Mouse (Mus musculus) midbrain, embryonic 16.5 days (tissue): ENCODE measurements at regions not wholly inside any gene's neighbourhood (a gene's known extent, or its start where the extent isn't known, plus 50 kb on each side); places are given as distances from the start of the nearest gene placed in this dataset.

Experiments used
- ATAC-seq: fragments of 200-750 bp; cut with Nextera tagmentation; 2 replicates; pipeline ENCODE4 v1.8.0; 2017; ENCODE audit warnings: moderate TSS enrichment
- H3K27ac ChIP-seq: fragments of 300-500 bp; sonication (generic); 2 replicates; pipeline ENCODE4 v1.5.1; 2014; ENCODE audit warnings: mild to moderate bottlenecking, low read length, mixed read lengths
- H3K27me3 ChIP-seq: fragments of 300-500 bp; sonication (generic); 2 replicates; pipeline ENCODE4 v1.6.1; 2014; ENCODE audit warnings: low read depth, low read length, mixed read lengths; ENCODE audit not compliant: control insufficient read depth, insufficient read depth
- H3K36me3 ChIP-seq: fragments of 300-500 bp; sonication (generic); 2 replicates; pipeline ENCODE4 v1.6.1; 2014; ENCODE audit warnings: mild to moderate bottlenecking, low read length, moderate library complexity, mixed read lengths; ENCODE audit not compliant: control insufficient read depth, insufficient read depth
- H3K4me1 ChIP-seq: fragments of 300-500 bp; sonication (generic); 2 replicates; pipeline ENCODE4 v1.6.1; 2014; ENCODE audit warnings: mild to moderate bottlenecking, low read length, mixed read lengths; ENCODE audit not compliant: control insufficient read depth, insufficient read depth
- H3K4me2 ChIP-seq: fragments of 300-500 bp; sonication (generic); 2 replicates; pipeline ENCODE4 v1.6.1; 2014; ENCODE audit warnings: mild to moderate bottlenecking, low read length, mixed read lengths
- H3K4me3 ChIP-seq: fragments of 300-500 bp; sonication (generic); 2 replicates; pipeline ENCODE4 v1.5.1; 2014; ENCODE audit warnings: low read depth, mild to moderate bottlenecking, low read length, moderate library complexity, mixed read lengths
- H3K9ac ChIP-seq: fragments of 300-500 bp; sonication (generic); 2 replicates; pipeline ENCODE4 v1.6.1; 2014; ENCODE audit warnings: low read depth, low read length, mixed read lengths
- H3K9me3 ChIP-seq: fragments of 300-500 bp; sonication (generic); replicated peaks from 2 replicates; pipeline ENCODE4 v1.6.1; 2014; ENCODE audit warnings: mild to moderate bottlenecking, low read length, mixed read lengths; ENCODE audit not compliant: control insufficient read depth, poor library complexity, severe bottlenecking
- WGBS: fragments of 180-500 bp; shearing (Covaris S2); extraction: QIAGEN DNeasy Blood & Tissue Kit; methylation state at CpG from one replicate; pipeline ENCODE4 v1.1.7; 2014; 5-methylcytosine and 5-hydroxymethylcytosine counted together

DNA sequence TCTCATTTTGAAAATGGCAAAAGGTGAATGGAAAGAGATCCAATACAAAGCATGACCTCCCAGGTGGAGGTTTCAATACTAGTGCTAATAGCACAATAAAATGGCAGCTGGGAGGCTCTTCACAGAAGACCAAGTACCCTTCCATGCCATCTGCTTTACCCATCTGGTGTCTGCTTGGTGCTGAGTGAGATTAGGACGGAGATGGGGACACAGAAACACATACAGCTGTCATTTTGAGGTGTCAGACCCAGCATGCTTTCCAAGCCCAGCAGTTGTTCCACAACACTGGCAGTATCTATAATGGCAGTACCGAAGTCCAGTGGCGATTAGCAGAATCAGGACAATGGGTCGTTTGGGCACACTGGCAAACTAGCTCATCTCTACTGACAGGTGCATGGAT lies 118.9 kb upstream of the 1700064H15Rik start:
- no peaks in the 10 kb centered on the region for H3K36me3 ChIP-seq
- no peak overlapping the region for H3K4me3 ChIP-seq
- H3K4me2 ChIP-seq, result no peak overlapping the region
- no peaks in the 10 kb centered on the region for H3K27me3 ChIP-seq
- no peak for ATAC-seq
- no peak overlapping the region for H3K9ac ChIP-seq
- no peak overlapping the region for H3K27ac ChIP-seq
- H3K9me3 ChIP-seq, result no peaks in the 10 kb centered on the region
- WGBS, result 81% methylated on average over 4 of the region's 4 CpGs
- H3K4me1 ChIP-seq, result no peaks in the 10 kb centered on the region

DNA sequence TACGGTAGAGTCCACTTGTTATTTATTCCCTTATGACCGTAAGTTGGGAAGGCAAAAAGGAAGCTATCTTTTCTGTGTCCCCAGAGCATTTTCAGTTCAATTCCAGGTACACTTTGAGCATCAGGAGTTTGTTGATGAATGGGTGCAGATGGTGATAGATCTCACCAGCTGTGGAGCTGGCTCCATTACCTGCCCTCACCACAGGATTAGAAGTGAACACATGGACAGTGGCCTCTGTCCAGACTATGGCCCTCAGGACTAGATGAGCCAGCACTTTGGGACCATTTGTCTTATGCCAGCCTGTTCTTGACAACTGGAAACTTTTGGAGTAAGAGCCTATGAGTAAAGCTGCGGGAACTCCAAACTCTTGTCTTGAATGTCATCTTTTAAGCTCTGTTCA lies 123.5 kb upstream of the 1700064H15Rik start:
- no peak for ATAC-seq
- 93% methylated on average over 3 of the region's 3 CpGs for WGBS

DNA sequence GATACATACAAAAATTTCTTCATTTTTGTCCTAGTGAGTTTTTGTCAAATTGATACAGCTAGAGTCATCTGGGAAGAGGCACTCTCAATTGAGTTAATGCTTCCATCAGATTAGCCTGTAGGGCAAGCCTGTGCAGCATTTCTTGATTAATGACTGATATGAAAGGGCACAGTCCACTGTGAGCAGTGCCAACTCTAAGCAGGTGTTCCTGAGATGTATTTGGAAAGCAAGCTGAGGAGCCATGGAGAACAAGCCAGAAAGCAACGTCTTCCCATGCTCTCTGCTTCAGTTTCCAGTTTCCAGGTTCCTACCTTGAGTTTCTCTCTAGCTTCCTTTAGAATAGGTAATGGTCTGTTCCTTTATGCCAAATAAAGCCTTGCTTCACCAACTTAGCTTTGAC lies 125.5 kb upstream of the 1700064H15Rik start:
- no peak for ATAC-seq
- Histone ChIP-seq H3K27ac (no peak overlapping the region), H3K4me3 (no peak overlapping the region), H3K9me3 (no peaks in the 10 kb centered on the region), H3K4me1 (no peaks in the 10 kb centered on the region), H3K4me2 (no peak overlapping the region), H3K27me3 (no peaks in the 10 kb centered on the region), H3K36me3 (no peaks in the 10 kb centered on the region), H3K9ac (no peak overlapping the region)
- WGBS, result 75% methylated on average over 1 of the region's 1 CpGs

More for the DNA sequence above, 123.5 kb upstream of the 1700064H15Rik start:
- Histone ChIP-seq H3K27me3 (no peaks in the 10 kb centered on the region), H3K9me3 (no peaks in the 10 kb centered on the region), H3K4me3 (no peak overlapping the region), H3K9ac (no peak overlapping the region), H3K27ac (no peak overlapping the region), H3K36me3 (no peaks in the 10 kb centered on the region), H3K4me2 (no peak overlapping the region), H3K4me1 (no peaks in the 10 kb centered on the region)

DNA sequence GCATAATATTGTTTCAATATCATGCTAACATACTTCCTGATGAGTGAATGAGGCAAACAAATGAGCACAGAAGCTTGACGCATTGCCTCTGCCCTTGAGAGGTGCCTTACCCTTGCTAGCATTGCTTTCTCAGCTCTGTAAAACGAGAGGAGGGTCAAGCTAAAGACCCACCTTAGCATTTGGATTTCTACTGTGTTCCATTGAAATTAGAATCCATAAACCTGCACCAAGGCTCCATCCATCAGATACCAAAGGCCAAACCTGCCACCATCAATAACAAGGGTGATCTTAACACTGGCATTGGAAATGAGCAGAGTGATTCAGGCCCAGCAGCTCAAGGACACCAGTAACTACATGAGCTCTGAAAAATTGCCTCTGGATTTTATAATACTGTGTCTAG lies 126.2 kb upstream of the 1700064H15Rik start:
- H3K4me2 ChIP-seq, result no peak overlapping the region

DNA sequence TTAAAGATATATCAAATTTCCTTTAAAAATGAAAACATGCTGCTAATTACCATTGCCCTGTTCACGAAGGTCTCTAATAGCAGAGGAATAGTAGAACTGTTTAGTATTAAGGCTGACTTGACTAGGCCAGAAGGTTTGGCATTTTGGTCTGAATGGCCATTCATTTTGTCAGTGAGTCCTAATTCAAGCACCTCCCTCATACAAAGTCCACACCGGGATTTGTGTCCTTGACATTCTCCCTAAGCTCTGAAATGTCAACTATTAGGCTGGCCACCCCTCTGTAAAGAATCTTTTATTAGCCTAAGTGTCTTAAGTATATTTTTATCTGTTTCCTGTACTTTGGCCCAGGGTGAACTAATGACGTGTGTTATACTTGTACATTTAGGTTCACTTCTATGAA lies 126.7 kb upstream of the 1700064H15Rik start:
- Histone ChIP-seq H3K27ac (no peak overlapping the region), H3K4me1 (no peaks in the 10 kb centered on the region), H3K4me2 (no peak overlapping the region), H3K9me3 (no peaks in the 10 kb centered on the region), H3K4me3 (no peak overlapping the region), H3K9ac (no peak overlapping the region), H3K36me3 (no peaks in the 10 kb centered on the region), H3K27me3 (no peaks in the 10 kb centered on the region)
- WGBS, result 83% methylated on average over 3 of the region's 3 CpGs
- ATAC-seq, result no peak

More for the DNA sequence above, 126.2 kb upstream of the 1700064H15Rik start:
- H3K9ac ChIP-seq, result no peak overlapping the region
- H3K27me3 ChIP-seq, result no peaks in the 10 kb centered on the region
- H3K27ac ChIP-seq, result no peak overlapping the region
- H3K36me3 ChIP-seq, result no peaks in the 10 kb centered on the region
- H3K4me1 ChIP-seq, result no peaks in the 10 kb centered on the region
- WGBS, result 71% methylated on average over 2 of the region's 2 CpGs
- no peaks in the 10 kb centered on the region for H3K9me3 ChIP-seq
- no peak for ATAC-seq
- no peak overlapping the region for H3K4me3 ChIP-seq

DNA sequence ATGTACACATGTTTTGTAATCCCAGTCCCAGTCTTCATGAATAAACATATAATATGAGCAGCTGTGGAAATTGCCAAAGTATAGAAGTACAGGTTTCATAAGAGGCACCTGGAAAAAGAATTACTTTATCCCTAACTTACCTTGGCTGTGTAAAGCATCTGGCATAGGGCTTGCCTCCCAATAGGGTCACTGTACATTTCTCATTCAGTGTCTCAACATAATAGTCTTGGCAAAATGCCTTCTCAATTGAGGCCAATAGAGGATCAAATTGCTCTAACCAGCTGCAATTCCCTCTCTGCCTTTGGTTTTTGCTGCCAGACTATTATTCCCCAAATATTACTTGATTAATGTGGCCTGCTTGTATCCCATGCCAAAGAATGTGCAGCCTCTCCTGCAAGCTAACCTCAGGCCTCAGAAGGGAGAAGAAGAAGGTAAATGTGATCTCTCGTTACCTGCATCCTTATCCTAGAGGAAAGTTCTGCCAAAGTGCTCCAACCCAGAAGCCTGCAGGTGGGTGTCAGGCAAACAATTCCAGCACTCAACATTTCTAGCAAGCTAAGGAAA lies 158.2 kb upstream of the Cp start:
- 85% methylated on average over 1 of the region's 1 CpGs for WGBS

DNA sequence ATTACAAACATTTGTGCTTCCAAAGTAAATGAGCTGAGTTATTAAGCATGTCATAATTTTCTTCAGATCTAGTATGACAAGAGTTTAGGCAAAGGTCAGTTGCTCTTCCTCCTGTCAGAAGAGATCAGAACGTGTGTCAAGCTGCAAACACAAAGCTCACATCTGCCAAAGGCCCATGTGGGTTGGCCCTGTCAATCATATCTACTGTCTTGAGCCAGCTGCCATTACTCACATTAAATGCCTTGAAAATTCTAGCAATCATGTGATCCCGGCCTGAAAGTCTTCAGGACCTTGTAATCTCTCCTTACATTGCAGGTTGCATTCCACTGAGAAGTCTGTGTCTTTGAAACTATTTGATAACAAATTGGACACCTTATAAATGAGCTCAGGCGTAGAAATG lies 146.8 kb upstream of the Cp start:
- no peak overlapping the region for H3K4me3 ChIP-seq
- H3K9ac ChIP-seq, result no peak overlapping the region
- 77% methylated on average over 3 of the region's 3 CpGs for WGBS
- ATAC-seq, result no peak
- H3K4me2 ChIP-seq, result no peak overlapping the region
- no peak overlapping the region for H3K27ac ChIP-seq
- H3K4me1 ChIP-seq, result no peaks in the 10 kb centered on the region
- no peaks in the 10 kb centered on the region for H3K27me3 ChIP-seq
- no peaks in the 10 kb centered on the region for H3K36me3 ChIP-seq
- no peaks in the 10 kb centered on the region for H3K9me3 ChIP-seq

More for the DNA sequence above, 158.2 kb upstream of the Cp start:
- Histone ChIP-seq H3K36me3 (no peaks in the 10 kb centered on the region), H3K27me3 (no peaks in the 10 kb centered on the region), H3K4me3 (no peak overlapping the region), H3K9me3 (peaks cover 5% of the 10 kb centered on the region; the same call in 1 of the 2 replicates), H3K27ac (no peak overlapping the region), H3K4me1 (no peaks in the 10 kb centered on the region), H3K4me2 (no peak overlapping the region), H3K9ac (no peak overlapping the region)
- ATAC-seq, result no peak

DNA sequence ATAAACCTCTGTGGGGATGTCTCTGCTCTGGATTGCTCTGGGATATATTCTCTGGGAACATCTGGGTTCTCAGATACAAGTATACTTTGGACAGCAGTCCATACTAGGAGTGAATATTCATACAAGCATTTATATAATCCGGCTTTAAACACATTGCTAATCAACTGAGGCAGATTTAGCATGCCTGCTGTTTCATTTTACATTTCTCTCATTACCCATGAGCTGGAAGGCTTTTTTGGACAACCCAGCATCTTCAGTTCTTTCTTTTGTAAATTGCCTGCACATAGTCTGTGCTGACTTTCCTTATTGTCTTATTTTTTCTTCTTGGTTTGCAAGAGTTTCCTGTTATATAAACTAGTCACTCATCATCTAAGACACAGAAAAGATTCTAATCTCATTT lies 131.9 kb upstream of the Cp start:
- Histone ChIP-seq H3K4me1 (no peaks in the 10 kb centered on the region), H3K9me3 (no peaks in the 10 kb centered on the region), H3K4me3 (no peak overlapping the region), H3K9ac (no peak overlapping the region), H3K27ac (no peak overlapping the region), H3K27me3 (no peaks in the 10 kb centered on the region), H3K36me3 (no peaks in the 10 kb centered on the region), H3K4me2 (no peak overlapping the region)
- WGBS, result 83% methylated on average over 1 of the region's 1 CpGs
- ATAC-seq, result no peak

DNA sequence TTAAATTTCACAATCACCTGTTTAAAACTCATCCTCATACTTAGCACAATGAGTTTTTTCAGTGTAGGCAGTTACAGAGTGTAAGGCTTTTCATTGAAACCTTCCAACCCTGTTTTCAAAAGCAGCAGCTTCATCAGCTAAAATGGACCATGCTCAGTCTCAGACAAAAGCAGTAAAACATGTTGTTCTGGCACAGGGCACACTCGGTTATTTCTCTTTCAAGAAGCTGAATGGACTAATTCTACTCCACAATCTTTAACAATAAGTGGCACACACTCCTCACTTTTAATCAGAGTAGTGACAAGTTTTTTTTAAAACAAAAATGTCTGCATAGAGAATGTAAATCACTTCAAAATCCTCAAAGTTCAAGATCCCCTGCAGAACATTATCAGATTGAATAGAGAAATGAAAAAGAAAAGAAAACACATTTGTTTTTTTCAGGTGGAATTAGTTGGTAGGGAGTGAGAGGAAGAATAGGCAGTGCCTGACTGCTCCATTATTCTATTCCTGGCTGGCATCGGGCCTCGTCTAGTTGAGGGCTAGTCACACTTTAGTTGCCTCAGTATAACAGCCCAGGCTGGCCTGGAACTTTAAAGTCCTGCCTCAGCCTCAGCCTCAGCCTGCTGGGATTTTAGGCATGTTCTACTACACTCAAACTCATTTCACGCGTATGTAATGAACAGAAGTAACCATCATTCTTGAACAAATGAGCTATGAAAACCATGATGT lies 128.2 kb upstream of the Cp start:
- WGBS, result 49% methylated on average over 5 of the region's 5 CpGs
- H3K27ac ChIP-seq, result no peak overlapping the region
- no peak overlapping the region for H3K4me3 ChIP-seq
- no peaks in the 10 kb centered on the region for H3K27me3 ChIP-seq
- no peak for ATAC-seq
- H3K4me2 ChIP-seq, result no peak overlapping the region
- no peak overlapping the region for H3K9ac ChIP-seq
- H3K4me1 ChIP-seq, result no peaks in the 10 kb centered on the region
- no peaks in the 10 kb centered on the region for H3K36me3 ChIP-seq
- no peaks in the 10 kb centered on the region for H3K9me3 ChIP-seq
